Mouse (Mus musculus): Measurements from ENCODE around the gene Eif1b. TPM values are rescaled to one million over a fixed set of nuclear protein-coding genes. Genes with fewer than 3 reads are reported as not detected.

The Eif1b gene
- polyA plus RNA-seq, 2 experiments: 101 to 171 TPM

DNA sequence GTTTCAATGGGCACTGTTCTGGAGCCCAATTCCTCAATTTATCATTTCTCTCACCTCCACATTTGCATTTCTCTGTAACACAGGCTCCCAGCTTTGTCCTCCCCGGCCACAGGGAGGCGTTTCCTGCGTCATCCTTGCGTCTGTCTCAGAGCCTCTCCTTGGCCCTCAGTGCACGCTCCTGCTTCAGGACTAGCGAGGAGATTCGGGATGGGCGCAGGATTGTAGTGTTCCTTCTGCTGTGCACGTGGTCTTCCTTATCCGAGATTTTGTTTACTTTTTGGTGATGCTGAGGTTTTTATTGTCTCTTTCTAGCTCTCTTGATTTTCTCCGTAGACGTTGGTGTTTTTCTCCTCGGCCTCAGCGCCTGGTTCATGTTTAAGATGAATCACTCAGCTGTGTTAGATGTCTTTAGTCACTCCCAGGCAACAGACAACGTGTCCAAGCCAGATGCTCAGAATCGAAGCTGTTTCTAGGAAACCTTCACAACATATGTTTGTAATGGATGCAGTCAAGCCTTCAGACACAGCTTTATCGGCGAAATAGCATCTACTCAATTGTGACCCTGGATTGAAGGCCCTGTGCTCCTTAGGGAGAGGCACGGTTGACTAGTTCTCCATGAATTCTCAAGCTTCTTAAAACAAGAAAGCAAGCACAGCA, 27.6 kb downstream of the Eif1b start:
- no peak for DNase-seq (ENCODE audit: low spot score)
- H3K27ac ChIP-seq (replicated peaks; ENCODE audit: low read depth, low read length): no peak overlapping the region
- H3K4me3 ChIP-seq (replicated peaks; ENCODE audit: low read length): no peak overlapping the region
- 60% methylated on average over 19 of the region's 19 CpGs for WGBS
- no peaks in the 10 kb centered on the region for H3K27me3 ChIP-seq (ENCODE audit: control insufficient read depth, insufficient read depth, low read length)
- H3K9me3 ChIP-seq (ENCODE audit: control insufficient read depth, low read length): no peaks in the 10 kb centered on the region
- no peaks in the 10 kb centered on the region for H3K36me3 ChIP-seq (ENCODE audit: control insufficient read depth, insufficient read depth, low read length)
- no peak for ATAC-seq (ENCODE audit: low FRiP score, low read depth)
- no peak for TF ChIP-seq POLR2A (IDR thresholded peaks at IDR 0.05; ENCODE audit: borderline replicate concordance, extremely low read depth, insufficient read depth, insufficient read length)
- no peak overlapping the region for H3K9ac ChIP-seq (ENCODE audit: low read depth, low read length, severe bottlenecking)
- no peaks in the 10 kb centered on the region for H3K4me1 ChIP-seq (ENCODE audit: control insufficient read depth, insufficient read depth, low read length)
- H3K4me2 ChIP-seq (replicated peaks; ENCODE audit: low read depth, low read length, severe bottlenecking): no peak overlapping the region

DNA sequence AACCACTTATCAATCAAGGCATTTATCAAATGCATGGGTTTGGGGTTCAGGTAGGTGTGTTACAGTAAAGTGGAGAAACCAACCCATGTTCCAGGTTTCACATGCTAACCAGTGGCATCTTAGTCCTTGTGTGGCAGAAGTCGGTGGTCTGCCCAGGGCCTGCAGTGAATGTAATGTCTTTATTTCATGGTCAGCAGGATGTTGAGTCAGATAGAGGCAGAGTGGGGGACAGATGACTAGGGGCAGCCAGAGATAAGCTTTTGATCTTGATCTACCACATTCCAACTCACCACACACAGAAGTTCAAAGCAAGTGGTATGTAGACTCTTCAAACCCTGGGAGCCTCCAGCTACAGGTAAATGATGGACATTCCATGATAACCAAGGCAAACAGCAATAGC, 29.1 kb downstream of the Eif1b start:
- H3K9me3 ChIP-seq (ENCODE audit: control insufficient read depth, low read length): no peaks in the 10 kb centered on the region
- no peak overlapping the region for H3K4me3 ChIP-seq (replicated peaks; ENCODE audit: low read length)
- H3K27me3 ChIP-seq (ENCODE audit: control insufficient read depth, insufficient read depth, low read length): no peaks in the 10 kb centered on the region
- H3K27ac ChIP-seq (replicated peaks; ENCODE audit: low read depth, low read length): no peak overlapping the region
- H3K4me1 ChIP-seq (ENCODE audit: control insufficient read depth, insufficient read depth, low read length): no peaks in the 10 kb centered on the region
- DNase-seq (ENCODE audit: low spot score) (no peak), ATAC-seq (ENCODE audit: low FRiP score, low read depth) (no peak)
- H3K4me2 ChIP-seq (replicated peaks; ENCODE audit: low read depth, low read length, severe bottlenecking): no peak overlapping the region
- no peak overlapping the region for H3K9ac ChIP-seq (ENCODE audit: low read depth, low read length, severe bottlenecking)
- WGBS: 88% methylated on average over 1 of the region's 1 CpGs
- no peaks in the 10 kb centered on the region for H3K36me3 ChIP-seq (ENCODE audit: control insufficient read depth, insufficient read depth, low read length)
- TF ChIP-seq POLR2A (IDR thresholded peaks at IDR 0.05; ENCODE audit: borderline replicate concordance, extremely low read depth, insufficient read depth, insufficient read length): no peak

DNA sequence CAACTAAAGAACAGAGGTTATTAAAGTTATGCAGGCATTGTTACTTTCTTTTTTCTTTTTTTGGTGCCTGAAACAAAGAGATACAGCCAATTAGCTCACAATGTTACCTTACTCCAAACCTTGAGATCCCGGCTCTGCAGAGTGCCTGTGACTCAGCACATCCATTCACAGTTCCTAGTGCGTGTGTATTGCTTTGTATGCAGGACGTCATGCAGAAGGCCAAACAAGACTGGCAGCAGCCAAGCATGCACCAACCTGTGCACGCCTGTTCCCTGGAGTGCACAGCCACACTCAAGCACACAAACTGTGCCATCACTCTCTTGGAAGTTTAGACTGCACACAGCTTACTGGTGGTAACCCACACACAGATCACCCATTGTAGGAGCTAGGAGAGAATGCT, 35.2 kb downstream of the Eif1b start:
- ATAC-seq (ENCODE audit: low FRiP score, low read depth) (no peak), DNase-seq (ENCODE audit: low spot score) (no peak)
- TF ChIP-seq POLR2A (IDR thresholded peaks at IDR 0.05; ENCODE audit: borderline replicate concordance, extremely low read depth, insufficient read depth, insufficient read length): no peak
- H3K27ac ChIP-seq (replicated peaks; ENCODE audit: low read depth, low read length): no peak overlapping the region
- H3K9ac ChIP-seq (ENCODE audit: low read depth, low read length, severe bottlenecking): no peak overlapping the region
- H3K9me3 ChIP-seq (ENCODE audit: control insufficient read depth, low read length): no peaks in the 10 kb centered on the region
- H3K36me3 ChIP-seq (ENCODE audit: control insufficient read depth, insufficient read depth, low read length): no peaks in the 10 kb centered on the region
- no peaks in the 10 kb centered on the region for H3K27me3 ChIP-seq (ENCODE audit: control insufficient read depth, insufficient read depth, low read length)
- WGBS: 79% methylated on average over 4 of the region's 4 CpGs
- no peak overlapping the region for H3K4me3 ChIP-seq (replicated peaks; ENCODE audit: low read length)
- no peaks in the 10 kb centered on the region for H3K4me1 ChIP-seq (ENCODE audit: control insufficient read depth, insufficient read depth, low read length)
- no peak overlapping the region for H3K4me2 ChIP-seq (replicated peaks; ENCODE audit: low read depth, low read length, severe bottlenecking)

DNA sequence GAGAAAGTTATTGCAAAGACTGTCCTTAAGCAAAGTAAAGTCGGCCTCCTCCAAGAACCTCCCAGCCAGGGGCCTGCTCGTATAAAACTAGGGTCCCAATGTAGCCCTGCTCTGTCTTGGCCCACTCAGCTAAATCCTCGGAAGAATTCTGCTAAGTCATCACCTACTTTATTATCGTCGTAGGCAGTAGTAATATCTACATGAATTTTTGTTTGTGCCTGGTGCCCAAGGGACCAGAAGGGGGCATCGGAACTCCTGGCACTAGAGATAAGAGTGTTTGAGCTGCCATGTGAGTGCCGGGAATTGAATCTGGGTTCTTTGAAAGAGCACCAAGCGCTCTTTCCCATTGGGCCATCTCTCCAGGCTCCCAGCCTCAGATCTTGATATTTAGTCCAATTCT, 35.9 kb downstream of the Eif1b start:
- whole genome bisulfite sequencing: 89% methylated on average over 8 of the region's 8 CpGs
- Histone ChIP-seq H3K4me1 (ENCODE audit: control insufficient read depth, insufficient read depth, low read length) (no peaks in the 10 kb centered on the region), H3K9me3 (ENCODE audit: control insufficient read depth, low read length) (no peaks in the 10 kb centered on the region; the same call in 1 of the 2 replicates), H3K4me2 (replicated peaks; ENCODE audit: low read depth, low read length, severe bottlenecking) (no peak overlapping the region), H3K27me3 (ENCODE audit: control insufficient read depth, insufficient read depth, low read length) (no peaks in the 10 kb centered on the region), H3K4me3 (replicated peaks; ENCODE audit: low read length) (no peak overlapping the region), H3K36me3 (ENCODE audit: control insufficient read depth, insufficient read depth, low read length) (no peaks in the 10 kb centered on the region), H3K27ac (replicated peaks; ENCODE audit: low read depth, low read length) (no peak overlapping the region), H3K9ac (ENCODE audit: low read depth, low read length, severe bottlenecking) (no peak overlapping the region)
- TF ChIP-seq POLR2A (IDR thresholded peaks at IDR 0.05; ENCODE audit: borderline replicate concordance, extremely low read depth, insufficient read depth, insufficient read length): no peak
- ATAC-seq (ENCODE audit: low FRiP score, low read depth): no peak
- DNase-seq (ENCODE audit: low spot score): no peak

DNA sequence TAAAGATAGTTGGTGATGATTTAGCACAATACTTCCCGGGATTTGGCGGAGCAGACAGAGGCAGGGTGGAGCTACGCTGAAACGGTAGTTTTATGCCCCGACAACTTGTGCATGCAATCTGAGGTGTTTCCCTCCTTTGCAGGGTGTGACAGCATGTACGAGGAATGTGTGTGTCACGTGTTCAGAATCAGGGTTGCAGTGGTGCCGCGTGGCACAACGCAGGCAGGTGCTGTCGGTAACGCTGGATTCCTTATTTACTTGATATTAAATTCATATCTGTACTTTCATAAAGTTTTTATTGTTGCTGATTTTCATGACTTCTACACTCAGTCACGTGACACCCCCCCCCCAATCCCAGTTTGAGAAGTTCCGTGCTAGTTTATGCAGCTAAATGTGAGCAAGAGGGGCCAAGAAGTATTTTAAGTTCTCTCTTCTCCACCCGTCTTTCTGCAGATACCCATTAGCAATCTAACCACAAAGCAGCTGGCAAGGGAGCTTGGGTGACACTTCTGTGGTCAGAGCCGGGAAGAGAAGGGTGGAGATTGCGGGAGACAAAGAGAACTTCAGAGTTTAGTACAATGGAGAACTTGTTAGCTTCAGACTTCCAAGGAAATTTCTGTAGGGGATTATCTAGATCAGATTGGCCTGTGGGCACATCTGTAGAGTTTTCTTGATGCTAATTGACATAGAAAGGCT, 36.9 kb downstream of the Eif1b start:
- Histone ChIP-seq H3K4me1 (ENCODE audit: control insufficient read depth, insufficient read depth, low read length) (no peaks in the 10 kb centered on the region), H3K36me3 (ENCODE audit: control insufficient read depth, insufficient read depth, low read length) (no peaks in the 10 kb centered on the region), H3K4me2 (replicated peaks; ENCODE audit: low read depth, low read length, severe bottlenecking) (no peak overlapping the region), H3K27ac (replicated peaks; ENCODE audit: low read depth, low read length) (no peak overlapping the region), H3K9me3 (ENCODE audit: control insufficient read depth, low read length) (no peaks in the 10 kb centered on the region; the same call in 1 of the 2 replicates), H3K9ac (ENCODE audit: low read depth, low read length, severe bottlenecking) (no peak overlapping the region), H3K27me3 (ENCODE audit: control insufficient read depth, insufficient read depth, low read length) (no peaks in the 10 kb centered on the region), H3K4me3 (replicated peaks; ENCODE audit: low read length) (no peak overlapping the region)
- no peak for DNase-seq (ENCODE audit: low spot score)
- no peak for TF ChIP-seq POLR2A (IDR thresholded peaks at IDR 0.05; ENCODE audit: borderline replicate concordance, extremely low read depth, insufficient read depth, insufficient read length)
- WGBS: 86% methylated on average over 17 of the region's 17 CpGs
- ATAC-seq (ENCODE audit: low FRiP score, low read depth): no peak

Data from limb, embryonic 14.5 days (tissue).